18 mouse cellular contexts compared by ENCODE assay signal in the genomic region with DNA sequence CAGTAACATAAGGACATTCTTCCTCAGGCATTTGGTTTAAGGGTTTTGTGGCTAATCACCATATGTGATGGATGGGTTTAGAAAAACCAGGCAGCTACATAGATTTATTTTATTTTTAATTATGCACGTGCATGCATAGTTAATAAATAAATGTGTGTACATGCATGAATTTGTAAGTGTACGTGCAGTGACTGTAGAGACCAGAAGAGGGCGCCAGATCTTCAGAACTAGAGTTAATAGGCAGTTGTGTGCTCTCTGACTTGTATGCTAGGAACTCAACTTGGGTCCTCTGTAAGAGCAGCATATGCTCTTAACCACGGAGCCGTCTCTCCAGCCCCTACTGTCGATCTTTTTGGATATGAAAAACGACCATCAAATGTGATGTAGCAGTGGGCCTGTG. TPM values are rescaled to one million over a fixed set of nuclear protein-coding genes. Genes with fewer than 3 reads are reported as not detected.
DNase-seq lines count a peak whose midpoint lies in the region; ATAC-seq and TF ChIP-seq lines count a peak whose summit lies in the region.
"Had no signal": no experiment of that assay in that cellular context is flagged by ENCODE, and none has a peak within 500 bp of the region (broad histone marks: within the 10 kb centered on the region; RNA-seq: fewer than 3 reads in every experiment).

No protein-coding gene starts in this region.

- H3K4me3 ChIP-seq in gastrocnemius, adult 2 months: peak overlapping the region; percentile 63
- no peak overlapping the region for H3K4me3 ChIP-seq in lung, postnatal 0 days (ENCODE audit: low read depth, low read length)
- H3K4me3 ChIP-seq in forebrain, embryonic 13.5 days: no peak overlapping the region
- H3K4me3 ChIP-seq: forebrain, embryonic 10.5 days; heart, embryonic 12.5 days; hindbrain, embryonic 15.5 days; megakaryocyte, embryonic 14.5 days had no signal

- no peak for DNase-seq in gastrocnemius, adult 2 months
- no peak for DNase-seq in gastrocnemius, adult 8-10 months (ENCODE audit: low spot score in 2 of 2)
- DNase-seq in lung, postnatal 0 days (ENCODE audit: low spot score): no peak
- no peak for DNase-seq in lung, postnatal 4 days
- DNase-seq in ES-CJ7 (ENCODE audit: low read depth, low spot score): peak; percentile 73
- peak; percentile 9 for DNase-seq in c-Kit-positive CD71-positive TER-119-negative erythroid progenitor cells, embryonic 14.5 days (ENCODE audit: low read depth)
- DNase-seq in urinary bladder, postnatal 14 days (ENCODE audit: low spot score): no peak
- DNase-seq: gastrocnemius, postnatal 10 days; kidney, postnatal 14 days; layer of hippocampus, postnatal 36 days; spleen, adult 18-20 months had no signal

- no peak overlapping the region for H3K9ac ChIP-seq in lung, postnatal 0 days (replicated peaks; ENCODE audit: low read depth)
- H3K9ac ChIP-seq in forebrain, embryonic 13.5 days: no peak overlapping the region
- H3K9ac ChIP-seq: heart, embryonic 12.5 days; hindbrain, embryonic 15.5 days had no signal

- H3K27me3 ChIP-seq in lung, postnatal 0 days (replicated peaks; ENCODE audit: insufficient read depth, low read length): no peaks in the 10 kb centered on the region
- peaks cover 16% of the 10 kb centered on the region; the same call in 1 of the 2 replicates for H3K27me3 ChIP-seq in forebrain, embryonic 13.5 days
- H3K27me3 ChIP-seq: heart, embryonic 12.5 days; hindbrain, embryonic 15.5 days had no signal

- intact Hi-C loops in gastrocnemius, adult 2 months (cut with DNase I): no loop called here

- 67% methylated on average over 7 of the region's 7 CpGs for WGBS in lung, postnatal 0 days
- 64% methylated on average over 7 of the region's 7 CpGs for WGBS in forebrain, embryonic 13.5 days

- TF ChIP-seq CTCF in gastrocnemius, adult 2 months (IDR thresholded peaks at IDR 0.05): peak; percentile 32
- peak; percentile 31 for TF ChIP-seq CTCF in lung, postnatal 0 days (IDR thresholded peaks at IDR 0.05)

- no peaks in the 10 kb centered on the region for H3K4me1 ChIP-seq in lung, postnatal 0 days (ENCODE audit: insufficient read depth, low read depth, low read length)
- H3K4me1 ChIP-seq in forebrain, embryonic 13.5 days: 0 out of 2 replicates have a peak, but pooled peaks cover 6% of the 10 kb centered on the region
- H3K4me1 ChIP-seq: forebrain, embryonic 10.5 days; hindbrain, embryonic 15.5 days; megakaryocyte, embryonic 14.5 days had no signal

- no peak for TF ChIP-seq EP300 in lung, postnatal 0 days (IDR thresholded peaks at IDR 0.05)

- peak overlapping the region; percentile 92; the same call in 1 of the 2 replicates for H3K27ac ChIP-seq in gastrocnemius, adult 2 months
- H3K27ac ChIP-seq in lung, postnatal 0 days (ENCODE audit: low read length): no peak overlapping the region
- H3K27ac ChIP-seq in forebrain, embryonic 13.5 days: no peak overlapping the region
- H3K27ac ChIP-seq: forebrain, embryonic 10.5 days; hindbrain, embryonic 15.5 days had no signal

- no peaks in the 10 kb centered on the region for H3K9me3 ChIP-seq in lung, postnatal 0 days (ENCODE audit: low read length)
- H3K9me3 ChIP-seq in forebrain, embryonic 13.5 days (replicated peaks): no peaks in the 10 kb centered on the region
- H3K9me3 ChIP-seq: forebrain, embryonic 10.5 days; hindbrain, embryonic 15.5 days had no signal

- no peaks in the 10 kb centered on the region for H3K36me3 ChIP-seq in lung, postnatal 0 days (ENCODE audit: insufficient read depth, low read length)
- H3K36me3 ChIP-seq in forebrain, embryonic 13.5 days (ENCODE audit: poor library complexity, severe bottlenecking): no peaks in the 10 kb centered on the region
- H3K36me3 ChIP-seq: forebrain, embryonic 10.5 days; heart, embryonic 12.5 days; hindbrain, embryonic 15.5 days had no signal

- no peak overlapping the region for H3K4me2 ChIP-seq in lung, postnatal 0 days (replicated peaks; ENCODE audit: low read depth, low read length)
- no peak overlapping the region for H3K4me2 ChIP-seq in forebrain, embryonic 13.5 days
- H3K4me2 ChIP-seq: heart, embryonic 12.5 days; hindbrain, embryonic 15.5 days had no signal

- no peak for ATAC-seq in lung, postnatal 0 days
- no peak for ATAC-seq in forebrain, embryonic 13.5 days

RNA-seq across cellular contexts. Expression of a gene that starts 1.6 kb away (rescaled TPM):
- 10 to 100 TPM; 18.0 to 39.9 TPM for total RNA-seq in gastrocnemius, adult 2 months (2021)
- total RNA-seq in gastrocnemius, adult 8-10 months (2022): 10 to 100 TPM; 20.8 to 25.7 (median 24.0) TPM
- not detected in 2 replicates for polyA plus RNA-seq in lung, postnatal 0 days (2015; fragmentation: Nextera tagmentation; extraction: Ambion mirVana)
- 0.14 and 0.19 TPM in 2 replicates for polyA plus RNA-seq in forebrain, embryonic 13.5 days (2015; fragmentation: Nextera tagmentation; extraction: Ambion mirVana)
- total RNA-seq: liver, adult 2 months had no signal
- polyA plus RNA-seq: embryonic facial prominence, embryonic 11.5 days; forebrain, embryonic 10.5 days; liver, adult 2 months had no signal

Comparison
In these comparisons a context has a peak if more than half of its experiments do, and no peak if none do; other contexts are left out.
1. DNase-seq: peak in ES-CJ7 (single experiment) and c-Kit-positive CD71-positive TER-119-negative erythroid progenitor cells, embryonic 14.5 days (single experiment); none in gastrocnemius, adult 2 months (single experiment), gastrocnemius, adult 8-10 months (0 of 2), lung, postnatal 0 days (single experiment), lung, postnatal 4 days (0 of 2) and urinary bladder, postnatal 14 days (single experiment).